Mouse (Mus musculus) CH12.LX (cell line): ENCODE results near the gene Spsb4. TPM values are rescaled to one million over a fixed set of nuclear protein-coding genes. Genes with fewer than 3 reads are reported as not detected.

Experiments used
- DNase-seq: peaks from one replicate; pipeline ENCODE4 v3.0.0-alpha.2; 2013; ENCODE audit errors: extremely low read depth
- H3K27ac ChIP-seq: 2 replicates; pipeline ENCODE4 v1.5.1; 2012; ENCODE audit warnings: low read depth, mild to moderate bottlenecking, control low read depth, moderate library complexity; ENCODE audit not compliant: insufficient read depth
- H3K27me3 ChIP-seq: replicated peaks from 2 replicates; pipeline ENCODE3; 2012; ENCODE audit warnings: inconsistent platforms
- H3K36me3 ChIP-seq, 2 experiments: replicated peaks in 1 of 2; 2 replicates each; pipeline versions ENCODE3 to v1.6.1; 2012; ENCODE audit warnings: inconsistent platforms in 1 of 2, low read length in 1 of 2, mild to moderate bottlenecking in 1 of 2, mixed read lengths in 1 of 2, moderate library complexity in 1 of 2; ENCODE audit not compliant: control insufficient read depth in 1 of 2, insufficient read depth in 1 of 2
- H3K4me1 ChIP-seq, 2 experiments: 2 replicates each; pipeline ENCODE4 v1.6.1; 2012; ENCODE audit warnings: inconsistent platforms in 1 of 2, moderate library complexity in 1 of 2; ENCODE audit not compliant: insufficient read depth in 2 of 2, control insufficient read depth in 1 of 2
- H3K4me2 ChIP-seq: 2 replicates; pipeline ENCODE4 v1.6.1; 2012; ENCODE audit warnings: low read depth, mild to moderate bottlenecking, control low read depth; ENCODE audit not compliant: poor library complexity, insufficient read depth, severe bottlenecking
- H3K4me3 ChIP-seq, 3 experiments: fragments of 150-350 bp in 1 of 3; sonication (generic) in 1 of 3; replicated peaks in 1 of 3; 2 replicates each; pipeline versions ENCODE3 to v1.5.1; 2011 to 2012; ENCODE audit warnings: low read depth in 2 of 3, low read length in 2 of 3, mild to moderate bottlenecking in 2 of 3, moderate library complexity in 2 of 3, control low read depth in 1 of 3, improper control_type of control experiment in 1 of 3, inconsistent platforms in 1 of 3, mixed read lengths in 1 of 3; ENCODE audit not compliant: poor library complexity in 1 of 3
- H3K79me2 ChIP-seq: replicated peaks from 2 replicates; pipeline ENCODE4 v1.6.1; 2012; ENCODE audit warnings: mild to moderate bottlenecking, moderate library complexity; ENCODE audit not compliant: control insufficient read depth, poor library complexity, insufficient read depth, severe bottlenecking; ENCODE audit errors: extremely low read depth
- H3K9ac ChIP-seq: 2 replicates; pipeline ENCODE4 v1.6.1; 2012; ENCODE audit warnings: low read depth, mild to moderate bottlenecking, control low read depth, moderate library complexity; ENCODE audit not compliant: insufficient read depth
- H3K9me3 ChIP-seq: replicated peaks from 2 replicates; pipeline ENCODE3; 2012; ENCODE audit warnings: low read length, inconsistent platforms, mixed read lengths
- BHLHE40 ChIP-seq: IDR thresholded peaks from 2 replicates; pipeline ENCODE4 v1.6.1; 2011; ENCODE audit warnings: mild to moderate bottlenecking, low read depth, low read length, improper control_type of control experiment
- CTCF ChIP-seq, 2 experiments: IDR thresholded peaks in 1 of 2; conservative IDR thresholded peaks in 1 of 2; 2 replicates each; pipeline ENCODE4 v1.5.1; 2011 to 2012; ENCODE audit warnings: low read depth in 2 of 2, low read length in 2 of 2, improper control_type of control experiment in 1 of 2, inconsistent platforms in 1 of 2, mild to moderate bottlenecking in 1 of 2, moderate library complexity in 1 of 2
- E2F4 ChIP-seq: IDR thresholded peaks from 2 replicates; pipeline ENCODE4 v1.6.1; 2011; ENCODE audit warnings: low read depth, low read length, improper control_type of control experiment; ENCODE audit not compliant: insufficient replicate concordance
- GABPA ChIP-seq: IDR thresholded peaks from 2 replicates; pipeline ENCODE4 v1.6.1; 2012; ENCODE audit warnings: low read depth, low read length, improper control_type of control experiment, inconsistent platforms; ENCODE audit not compliant: insufficient replicate concordance
- IRF4 ChIP-seq: IDR thresholded peaks from 2 replicates; pipeline ENCODE4 v1.6.1; 2014; ENCODE audit warnings: low read depth, mild to moderate bottlenecking, inconsistent platforms, low read length, improper control_type of control experiment
- JUN ChIP-seq: IDR thresholded peaks from 2 replicates; pipeline ENCODE4 v1.6.1; 2011; ENCODE audit warnings: low read depth, mild to moderate bottlenecking, low read length, improper control_type of control experiment, moderate library complexity; ENCODE audit not compliant: insufficient read depth
- MAFK ChIP-seq: IDR thresholded peaks from 2 replicates; pipeline ENCODE4 v1.6.1; 2011; ENCODE audit warnings: low read length, improper control_type of control experiment; ENCODE audit not compliant: insufficient replicate concordance
- MAZ ChIP-seq: IDR thresholded peaks from 2 replicates; pipeline ENCODE4 v1.6.1; 2012; ENCODE audit warnings: low read depth, mild to moderate bottlenecking, inconsistent platforms, low read length, improper control_type of control experiment, moderate library complexity
- NELFE ChIP-seq: IDR thresholded peaks from 2 replicates; pipeline ENCODE4 v1.6.1; 2011; ENCODE audit warnings: low read depth, low read length, improper control_type of control experiment
- NRF1 ChIP-seq: IDR thresholded peaks from 2 replicates; pipeline ENCODE4 v1.6.1; 2014; ENCODE audit warnings: low read depth, mild to moderate bottlenecking, inconsistent platforms, low read length, improper control_type of control experiment, moderate library complexity
- POLR2AphosphoS2 ChIP-seq: IDR thresholded peaks from 2 replicates; pipeline ENCODE4 v1.6.1; 2011; ENCODE audit warnings: low read depth, low read length, improper control_type of control experiment
- RCOR1 ChIP-seq: conservative IDR thresholded peaks from 2 replicates; pipeline ENCODE4 v1.6.1; 2012; ENCODE audit warnings: low read depth, mild to moderate bottlenecking, inconsistent platforms, low read length, improper control_type of control experiment
- SIN3A ChIP-seq: IDR thresholded peaks from 2 replicates; pipeline ENCODE4 v1.6.1; 2012; ENCODE audit warnings: low read length, improper control_type of control experiment, inconsistent platforms
- TCF12 ChIP-seq: IDR thresholded peaks from 2 replicates; pipeline ENCODE4 v1.6.1; 2014; ENCODE audit warnings: low read depth, mild to moderate bottlenecking, inconsistent platforms, low read length, improper control_type of control experiment
- UBTF ChIP-seq: IDR thresholded peaks from 2 replicates; pipeline ENCODE4 v1.6.1; 2012; ENCODE audit warnings: low read depth, mild to moderate bottlenecking, inconsistent platforms, low read length, improper control_type of control experiment, moderate library complexity
- USF1 ChIP-seq: IDR thresholded peaks from 2 replicates; pipeline ENCODE4 v1.6.1; 2014; ENCODE audit warnings: low read depth, mild to moderate bottlenecking, inconsistent platforms, low read length, improper control_type of control experiment
- ZMIZ1 ChIP-seq: IDR thresholded peaks from 2 replicates; pipeline ENCODE4 v1.6.1; 2012; ENCODE audit warnings: low read depth, mild to moderate bottlenecking, inconsistent platforms, low read length, improper control_type of control experiment
- ZNF384 ChIP-seq: IDR thresholded peaks from 2 replicates; pipeline ENCODE4 v1.6.1; 2012; ENCODE audit warnings: low read depth, low read length, improper control_type of control experiment, inconsistent platforms
- dilution Hi-C: fragments of 300-500 bp; cut with MboI; formaldehyde crosslinking; loops from 2 replicates; pipeline ENCODE4 v1.14.3; 2020; ENCODE audit warnings: low sequenced_read_pairs; ENCODE audit not compliant: extremely low pct_unique_long_range_greater_than_20kb, extremely low pct_ligation_motif_present
- in situ Hi-C: fragments of 300-500 bp; cut with MboI; formaldehyde crosslinking; loops from 3 replicates; pipeline ENCODE4 v1.14.3; 2019; ENCODE audit warnings: low sequenced_read_pairs, low pct_ligation_motif_present, low pct_unique_long_range_greater_than_20kb, mixed read lengths
- polyA plus RNA-seq: library from polyadenylated mRNA; unstranded; fragments of >175 nt; gene quantifications from 2 replicates; pipeline ENCODE4 v1.2.1, GENCODE M21; 2012; ENCODE audit warnings: low read depth; ENCODE audit not compliant: insufficient read length
- total RNA-seq, 2 experiments: library from RNA; depleted of rRNA; stranded (reverse); fragments of 300-350 nt in 1 of 2; fragments of >200 nt in 1 of 2; gene quantifications; 2 replicates each; pipeline ENCODE4 v1.2.3; 2012 to 2014

The Spsb4 gene
- total and polyA plus RNA-seq, 3 experiments, result not detected

- no peak overlapping the region for H3K4me2 ChIP-seq
- DNase-seq, result no peak
- no peak overlapping the region for H3K9ac ChIP-seq
- in situ Hi-C loops (no loop called here), dilution Hi-C loops (no loop called here)
- H3K9me3 ChIP-seq, result no peaks in the 10 kb centered on the region
- peak; percentile 55 for TF ChIP-seq NRF1
- no peak for TF ChIP-seq SIN3A
- TF ChIP-seq RCOR1, result no peak
- no peak overlapping the region for H3K4me3 ChIP-seq
- H3K4me1 ChIP-seq, result no peaks in the 10 kb centered on the region
- no peak overlapping the region for H3K27ac ChIP-seq
- H3K79me2 ChIP-seq, result no peaks in the 10 kb centered on the region
- H3K36me3 ChIP-seq, result no peaks in the 10 kb centered on the region
- H3K27me3 ChIP-seq, result peaks cover 42% of the 10 kb centered on the region
Measured at GRCm38 (mm10) chr9:96977287-96978145, 41.1 kb downstream of the Spsb4 start.

GRCm38 (mm10) chr9:96973091-96973490 lies 45.6 kb downstream of the Spsb4 start:
- H3K79me2 ChIP-seq, result no peaks in the 10 kb centered on the region

GRCm38 (mm10) chr9:96971625-96972404 lies 46.8 kb downstream of the Spsb4 start:
- Histone ChIP-seq H3K79me2 (no peaks in the 10 kb centered on the region), H3K4me3 (no peak overlapping the region), H3K36me3 (no peaks in the 10 kb centered on the region), H3K4me1 (no peaks in the 10 kb centered on the region), H3K27ac (no peak overlapping the region), H3K27me3 (peaks cover 36% of the 10 kb centered on the region), H3K9me3 (no peaks in the 10 kb centered on the region), H3K9ac (no peak overlapping the region)
- DNase-seq, result no peak
- in situ Hi-C loops, result no loop called here
- dilution Hi-C loops, result no loop called here
- TF ChIP-seq USF1 (no peak), UBTF (no peak), CTCF (conservative IDR thresholded peaks at IDR 0.05 in 1 of 2, IDR thresholded peaks at IDR 0.05 in 1 of 2; ENCODE audit: low read depth in 2 of 2, low read length in 2 of 2) (no peak), NELFE (no peak), POLR2AphosphoS2 (no peak), ZNF384 (no peak), MAZ (no peak), BHLHE40 (no peak), E2F4 (no peak)
- TF ChIP-seq, all 38 proteins: peak for 0
- no peak overlapping the region for H3K4me2 ChIP-seq

More at GRCm38 (mm10) chr9:96973091-96973490, 45.6 kb downstream of the Spsb4 start:
- dilution Hi-C loops, result no loop called here
- H3K27ac ChIP-seq, result no peak overlapping the region
- no peaks in the 10 kb centered on the region for H3K9me3 ChIP-seq
- no peaks in the 10 kb centered on the region for H3K36me3 ChIP-seq
- H3K27me3 ChIP-seq, result peaks cover 40% of the 10 kb centered on the region
- H3K9ac ChIP-seq, result no peak overlapping the region
- TF ChIP-seq NELFE (no peak), JUN (no peak), MAFK (no peak), ZMIZ1 (no peak), ZNF384 (no peak), IRF4 (no peak), BHLHE40 (no peak), UBTF (no peak), RCOR1 (no peak), TCF12 (no peak), GABPA (no peak)
- no peaks in the 10 kb centered on the region for H3K4me1 ChIP-seq
- DNase-seq, result no peak
- in situ Hi-C loops, result no loop called here
- H3K4me2 ChIP-seq, result no peak overlapping the region
- no peak overlapping the region for H3K4me3 ChIP-seq
